Mouse (Mus musculus) forebrain, postnatal 0 days (tissue): ENCODE measurements at regions not wholly inside any gene's neighbourhood (a gene's known extent, or its start where the extent isn't known, plus 50 kb on each side); places are given as distances from the start of the nearest gene placed in this dataset.

Experiments used
- ATAC-seq: fragments of 200-750 bp; cut with Nextera tagmentation; 2 replicates; pipeline ENCODE4 v1.8.0; 2017; ENCODE audit warnings: mild to moderate bottlenecking, moderate library complexity
- DNase-seq: peaks from one replicate; pipeline ENCODE4 v3.0.0-alpha.2; 2015
- H3K27ac ChIP-seq: fragments of 300-500 bp; sonication (generic); 2 replicates; pipeline ENCODE4 v1.5.1; 2014; ENCODE audit warnings: low read depth, mild to moderate bottlenecking, antibody characterized with exemption, low read length, moderate library complexity, mixed read lengths
- H3K27me3 ChIP-seq: fragments of 300-500 bp; sonication (generic); 2 replicates; pipeline ENCODE4 v1.6.1; 2014; ENCODE audit warnings: mild to moderate bottlenecking, low read length, mixed read lengths; ENCODE audit not compliant: insufficient read depth
- H3K36me3 ChIP-seq: fragments of 300-500 bp; sonication (generic); 2 replicates; pipeline ENCODE4 v1.6.1; 2014; ENCODE audit warnings: mild to moderate bottlenecking, moderate library complexity; ENCODE audit not compliant: insufficient read depth
- H3K4me1 ChIP-seq: fragments of 300-500 bp; sonication (generic); 2 replicates; pipeline ENCODE4 v1.6.1; 2014; ENCODE audit warnings: antibody characterized with exemption; ENCODE audit not compliant: insufficient read depth
- H3K4me2 ChIP-seq: fragments of 300-500 bp; sonication (generic); 2 replicates; pipeline ENCODE4 v1.6.1; 2014; ENCODE audit warnings: low read depth, mild to moderate bottlenecking, moderate library complexity
- H3K4me3 ChIP-seq: fragments of 300-500 bp; sonication (generic); 2 replicates; pipeline ENCODE4 v1.5.1; 2014; ENCODE audit warnings: low read depth, low read length, mixed read lengths
- H3K9ac ChIP-seq: fragments of 300-500 bp; sonication (generic); 2 replicates; pipeline ENCODE4 v1.6.1; 2014; ENCODE audit warnings: mild to moderate bottlenecking
- H3K9me3 ChIP-seq: fragments of 300-500 bp; sonication (generic); 2 replicates; pipeline ENCODE4 v1.6.1; 2016; ENCODE audit warnings: low read length
- CTCF ChIP-seq: sonication (generic); IDR thresholded peaks from 2 replicates; pipeline ENCODE4 v1.5.1; 2016; ENCODE audit warnings: antibody characterized with exemption, control low read depth, low read depth
- WGBS: fragments of 180-500 bp; shearing (Covaris S2); extraction: QIAGEN DNeasy Blood & Tissue Kit; methylation state at CpG from one replicate; pipeline ENCODE4 v1.1.7; 2014; 5-methylcytosine and 5-hydroxymethylcytosine counted together

- DNase-seq (no peak), ATAC-seq (no peak)
- no peak overlapping the region for H3K4me3 ChIP-seq
- no peaks in the 10 kb centered on the region for H3K4me1 ChIP-seq
- no peaks in the 10 kb centered on the region for H3K36me3 ChIP-seq
- no peak overlapping the region for H3K4me2 ChIP-seq
- no peak for TF ChIP-seq CTCF
- WGBS = 75% methylated on average over 4 of the region's 4 CpGs
- no peaks in the 10 kb centered on the region for H3K27me3 ChIP-seq
- H3K9me3 ChIP-seq = no peaks in the 10 kb centered on the region
- H3K9ac ChIP-seq = no peak overlapping the region
- H3K27ac ChIP-seq = no peak overlapping the region
Measured at GRCm38 (mm10) chr8:115515647-115516046, 191.9 kb downstream of the Maf start.

DNA sequence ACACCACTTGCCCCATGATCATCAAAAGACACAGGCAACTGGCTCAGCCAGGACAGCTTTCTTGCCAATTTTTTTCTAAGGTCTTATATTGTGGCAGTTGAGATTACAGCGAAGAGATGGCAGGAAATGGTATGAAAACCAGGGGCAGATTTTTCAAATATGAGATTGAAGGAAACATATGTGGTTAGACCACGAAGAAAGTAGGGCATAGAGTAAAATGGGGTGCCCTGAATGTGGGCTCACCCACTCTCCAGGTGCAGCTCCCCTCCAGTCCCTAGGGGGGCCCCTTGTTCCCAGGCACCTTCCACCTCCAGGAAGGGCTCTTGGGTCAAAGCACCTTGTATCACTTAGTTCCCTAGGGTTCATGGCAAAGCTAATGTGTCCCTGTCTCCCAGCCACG is 193.1 kb downstream of the Maf start:
- no peak overlapping the region for H3K27ac ChIP-seq
- H3K4me3 ChIP-seq = no peak overlapping the region
- DNase-seq (no peak), ATAC-seq (no peak)
- H3K4me2 ChIP-seq = no peak overlapping the region
- no peaks in the 10 kb centered on the region for H3K4me1 ChIP-seq
- TF ChIP-seq CTCF = no peak
- WGBS = 81% methylated on average over 3 of the region's 3 CpGs
- no peaks in the 10 kb centered on the region for H3K9me3 ChIP-seq
- no peak overlapping the region for H3K9ac ChIP-seq
- no peaks in the 10 kb centered on the region for H3K27me3 ChIP-seq
- no peaks in the 10 kb centered on the region for H3K36me3 ChIP-seq

DNA sequence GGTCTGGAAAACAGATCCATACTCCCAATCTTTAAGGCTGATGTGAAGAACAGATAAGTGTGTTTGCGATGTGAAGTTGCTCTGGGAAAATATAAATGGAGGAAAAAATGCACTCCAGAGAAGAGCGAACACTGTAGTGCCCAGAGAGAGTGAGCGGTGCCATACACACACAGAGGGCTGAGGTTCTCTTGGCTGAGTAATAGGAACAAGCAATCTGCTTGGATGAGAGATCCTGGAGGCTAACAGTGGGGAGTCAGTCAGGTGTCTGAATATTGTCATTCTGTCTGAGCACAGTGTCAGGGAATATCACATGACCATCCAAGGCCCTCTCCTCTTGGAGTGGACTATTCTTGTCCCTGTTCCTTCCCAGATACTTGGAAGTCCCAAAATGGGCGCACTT is 200.4 kb downstream of the Maf start:
- Histone ChIP-seq H3K27me3 (no peaks in the 10 kb centered on the region), H3K4me2 (no peak overlapping the region), H3K4me3 (no peak overlapping the region), H3K36me3 (no peaks in the 10 kb centered on the region), H3K4me1 (no peaks in the 10 kb centered on the region), H3K9me3 (no peaks in the 10 kb centered on the region), H3K27ac (no peak overlapping the region), H3K9ac (no peak overlapping the region)
- WGBS = 98% methylated on average over 4 of the region's 4 CpGs
- no peak for TF ChIP-seq CTCF
- ATAC-seq (no peak), DNase-seq (no peak)

- H3K36me3 ChIP-seq = no peaks in the 10 kb centered on the region
- H3K9me3 ChIP-seq = no peaks in the 10 kb centered on the region
- no peak overlapping the region for H3K27ac ChIP-seq
- no peak overlapping the region for H3K4me2 ChIP-seq
- DNase-seq (no peak), ATAC-seq (no peak)
- no peaks in the 10 kb centered on the region for H3K27me3 ChIP-seq
- H3K9ac ChIP-seq = no peak overlapping the region
- no peak for TF ChIP-seq CTCF
- no peaks in the 10 kb centered on the region for H3K4me1 ChIP-seq
- 60% methylated on average over 10 of the region's 10 CpGs for WGBS
- H3K4me3 ChIP-seq = no peak overlapping the region
Measured at GRCm38 (mm10) chr8:115506741-115507140, 200.9 kb downstream of the Maf start.

- Histone ChIP-seq H3K36me3 (no peaks in the 10 kb centered on the region), H3K9me3 (no peaks in the 10 kb centered on the region), H3K4me1 (no peaks in the 10 kb centered on the region), H3K4me3 (no peak overlapping the region), H3K27ac (no peak overlapping the region), H3K9ac (no peak overlapping the region), H3K4me2 (no peak overlapping the region), H3K27me3 (no peaks in the 10 kb centered on the region)
- TF ChIP-seq CTCF = no peak
- DNase-seq (no peak), ATAC-seq (no peak)
- 88% methylated on average over 1 of the region's 1 CpGs for WGBS
Measured at GRCm38 (mm10) chr8:115496016-115496415, 211.6 kb downstream of the Maf start.

DNA sequence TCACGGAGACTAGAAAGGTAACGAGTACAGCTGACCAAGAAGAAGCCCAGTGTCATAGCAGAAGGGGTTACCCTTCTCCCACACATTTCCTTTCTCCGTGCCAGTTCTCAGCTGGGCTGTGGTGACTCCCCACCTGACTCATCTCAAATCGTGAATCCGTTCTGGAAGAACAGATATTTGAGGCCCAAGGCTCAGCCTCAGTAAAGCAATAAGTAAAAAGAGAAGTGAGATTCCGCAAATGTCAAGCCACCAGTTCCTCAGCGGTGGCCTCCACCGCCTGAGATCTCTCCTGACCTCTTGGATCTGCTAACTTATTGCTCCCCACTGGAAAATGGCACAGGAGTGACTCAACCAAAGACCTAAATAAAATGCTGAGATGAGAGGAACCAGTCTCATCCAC is 213.2 kb downstream of the Maf start:
- no peak for DNase-seq
- no peaks in the 10 kb centered on the region for H3K4me1 ChIP-seq
- H3K27me3 ChIP-seq = no peaks in the 10 kb centered on the region
- 92% methylated on average over 8 of the region's 8 CpGs for WGBS
- ATAC-seq = no peak
- no peak overlapping the region for H3K4me2 ChIP-seq
- H3K4me3 ChIP-seq = no peak overlapping the region
- H3K9me3 ChIP-seq = no peaks in the 10 kb centered on the region
- H3K36me3 ChIP-seq = no peaks in the 10 kb centered on the region
- no peak overlapping the region for H3K27ac ChIP-seq
- TF ChIP-seq CTCF = no peak
- no peak overlapping the region for H3K9ac ChIP-seq

GRCm38 (mm10) chr8:115486904-115487303 is 220.7 kb downstream of the Maf start:
- Histone ChIP-seq H3K4me3 (no peak overlapping the region), H3K36me3 (no peaks in the 10 kb centered on the region), H3K4me2 (no peak overlapping the region), H3K9ac (no peak overlapping the region), H3K27me3 (no peaks in the 10 kb centered on the region), H3K27ac (no peak overlapping the region), H3K9me3 (no peaks in the 10 kb centered on the region), H3K4me1 (no peaks in the 10 kb centered on the region)
- DNase-seq = no peak
- no peak for ATAC-seq
- 20% methylated on average over 3 of the region's 3 CpGs for WGBS
- no peak for TF ChIP-seq CTCF

GRCm38 (mm10) chr8:115481136-115481535 is 226.5 kb downstream of the Maf start:
- no peak for DNase-seq
- H3K4me3 ChIP-seq = no peak overlapping the region

More at GRCm38 (mm10) chr8:115481136-115481535, 226.5 kb downstream of the Maf start:
- Histone ChIP-seq H3K36me3 (no peaks in the 10 kb centered on the region), H3K4me2 (no peak overlapping the region), H3K4me1 (no peaks in the 10 kb centered on the region), H3K27me3 (no peaks in the 10 kb centered on the region), H3K9ac (no peak overlapping the region), H3K9me3 (no peaks in the 10 kb centered on the region), H3K27ac (no peak overlapping the region)
- 44% methylated on average over 7 of the region's 7 CpGs for WGBS
- TF ChIP-seq CTCF = no peak
- ATAC-seq = no peak
